Mouse (Mus musculus): Measurements from ENCODE around the gene Nrip2.

DNA sequence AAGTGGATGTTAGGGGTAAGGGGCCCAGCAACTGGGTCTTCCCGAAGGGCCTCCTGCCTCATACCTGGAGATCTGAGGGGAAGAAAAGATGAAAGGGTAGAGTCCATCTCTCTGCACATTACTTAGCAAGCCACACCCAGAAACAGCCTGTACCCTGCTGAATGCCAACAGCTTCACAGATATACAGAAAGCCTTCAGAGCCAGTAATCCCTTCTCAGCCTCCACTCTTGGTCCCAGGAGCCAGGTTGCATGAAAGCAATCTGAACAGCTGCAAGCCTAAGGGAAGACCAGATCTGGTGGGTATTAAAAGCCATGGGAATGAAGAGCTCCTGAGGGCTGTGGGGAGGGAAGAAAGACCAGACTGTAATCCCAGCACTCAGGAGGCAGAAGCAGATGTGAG lies 9.9 kb upstream of the Nrip2 start:
- no peak for TF ChIP-seq CTCF (IDR thresholded peaks at IDR 0.05; ENCODE audit: low read depth)
- TF ChIP-seq EP300 (IDR thresholded peaks at IDR 0.05; ENCODE audit: low read depth) = no peak
